Mouse (Mus musculus) liver, postnatal 0 days (tissue): ENCODE data around the gene Entr1.

Experiments
- CTCF ChIP-seq: sonication (generic); IDR thresholded peaks from 2 replicates; pipeline ENCODE4 v1.5.1; 2016; ENCODE audit warnings: antibody characterized with exemption, low read depth
- EP300 ChIP-seq: IDR thresholded peaks from 2 replicates; pipeline ENCODE4 v1.6.1; 2016; ENCODE audit warnings: antibody characterized with exemption, low read depth, mild to moderate bottlenecking

- TF ChIP-seq CTCF, result no peak
- no peak for TF ChIP-seq EP300
Observed at GRCm38 (mm10) chr2:26391617-26392016, 2.5 kb upstream of the Entr1 start.
